ENCODE assay signal across 18 mouse cellular contexts in genomic region chr4:99636038-99636437, GRCm38 (mm10). TPM values are rescaled to one million over a fixed set of nuclear protein-coding genes. Genes with fewer than 3 reads are reported as not detected.
"Had no signal": no experiment of that assay in that cellular context is flagged by ENCODE, and none has a peak within 500 bp of the region (broad histone marks: within the 10 kb centered on the region; RNA-seq: fewer than 3 reads in every experiment).

No protein-coding gene starts in this region.

- ATAC-seq: liver, embryonic 12.5 days; midbrain, embryonic 13.5 days had no signal

- DNase-seq: kidney, postnatal 14 days; kidney, postnatal 4 days; liver; lung, adult 18-20 months; lung, postnatal 10 days; lung, postnatal 36 days; thymus, adult 18-20 months; thymus, postnatal 14 days; thymus, postnatal 4 days had no signal

RNA-seq across cellular contexts. Expression of gene Foxd3, which starts 20.1 kb away (rescaled TPM):
- total RNA-seq: layer of hippocampus, adult 18-20 months; layer of hippocampus, postnatal 14 days; left cerebral cortex, adult 18-20 months; left cerebral cortex, postnatal 25 days had no signal
- polyA plus RNA-seq: liver, embryonic 15.5 days; midbrain, embryonic 13.5 days; midbrain, postnatal 0 days; testis, adult 2 months had no signal
